Mouse (Mus musculus): ENCODE measurements around the gene Pttg1ip. TPM values are rescaled to one million over a fixed set of nuclear protein-coding genes. Genes with fewer than 3 reads are reported as not detected.

Pttg1ip gene
- total RNA-seq (2021): 10 to 100 TPM; 47.4 to 51.8 TPM
- long read RNA-seq, experiment 1, transcript Pttg1ip-201 (6 exons, 2,294 nt): major isoform, 70 of 80 reads
- long read RNA-seq, experiment 1, partial matches to known transcripts: 0 of 80 reads
- long read RNA-seq, experiment 1, other reads (novel, unspliced or antisense): 8 of 80 reads
- long read RNA-seq, experiment 2, transcript Pttg1ip-201 (6 exons, 2,294 nt): major isoform, 58 of 74 reads
- long read RNA-seq, experiment 2, partial matches to known transcripts: 1 of 74 reads
- long read RNA-seq, experiment 2, other reads (novel, unspliced or antisense): 12 of 74 reads

DNA sequence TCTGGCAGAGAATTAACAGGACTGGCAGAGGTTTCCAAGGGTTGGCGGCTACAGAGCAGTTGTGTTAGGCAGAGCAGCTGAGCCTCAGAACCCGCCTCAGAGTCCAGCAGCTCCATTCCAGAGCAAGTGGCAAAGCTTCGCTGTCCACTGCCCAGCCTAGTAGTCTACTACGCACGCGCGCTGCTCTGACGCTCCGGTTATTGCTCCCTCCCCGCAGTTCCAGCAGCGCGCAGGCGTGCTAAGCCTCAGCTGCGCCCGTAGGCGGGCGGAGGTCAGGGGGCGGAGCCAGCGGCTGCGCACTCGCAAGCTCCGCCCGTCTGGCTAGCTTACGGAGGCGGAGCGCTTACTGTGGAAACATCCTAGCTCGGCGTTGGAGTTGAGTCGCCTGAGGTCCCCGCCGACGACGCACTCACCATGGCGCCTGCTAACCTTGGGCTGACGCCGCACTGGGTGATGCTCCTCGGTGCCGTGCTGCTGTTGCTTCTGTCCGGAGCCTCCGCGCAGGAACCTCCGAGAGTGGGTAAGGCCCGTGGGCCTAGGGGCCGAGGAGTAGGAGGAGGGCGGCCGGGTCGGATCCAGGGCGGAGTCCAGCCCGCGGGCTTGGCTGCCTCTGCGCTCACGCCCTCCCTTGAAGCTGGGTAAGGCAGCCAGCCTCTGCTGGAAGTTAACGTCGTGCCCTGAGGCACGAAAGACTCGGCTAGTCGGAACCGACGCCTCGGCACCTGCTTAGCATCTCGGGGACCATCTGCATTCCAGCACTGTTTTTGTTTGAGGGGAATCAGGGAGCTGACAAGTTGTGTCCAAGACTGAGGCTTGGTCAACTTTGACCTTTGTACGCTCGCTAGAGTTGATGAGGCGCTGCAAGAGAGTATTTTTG, at the start of gene Pttg1ip:
Gene Pttg1ip (plus strand): TSS at position 313 of the 877 bp plus-strand sequence.
- intact Hi-C loops (cut with DNase I; ENCODE audit: low total_unique reads): no loop called here

DNA sequence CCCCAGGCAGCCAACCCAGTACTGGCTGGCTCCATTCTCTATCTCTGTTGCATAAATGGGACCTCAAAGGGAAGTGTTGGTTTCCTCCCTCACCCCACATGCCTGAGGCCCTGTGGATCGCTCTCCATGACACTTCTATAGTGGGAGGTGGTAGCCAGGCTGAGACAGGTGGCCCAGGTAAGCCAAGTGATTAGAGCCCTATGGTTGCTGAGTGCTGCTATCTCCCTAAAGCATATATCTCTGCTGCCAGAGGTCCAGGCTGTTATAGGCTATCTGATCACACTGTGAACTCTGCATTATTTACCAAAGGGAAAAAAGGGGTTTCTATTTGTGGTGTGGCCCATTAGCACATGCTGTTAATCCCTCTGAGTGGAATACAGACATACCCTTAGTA, 49.5 kb upstream of the Pttg1ip start:
- intact Hi-C loops (cut with DNase I; ENCODE audit: low total_unique reads): no loop called here

More for the DNA sequence above, at the start of gene Pttg1ip:
- DNase-seq: peak; percentile 98

DNA sequence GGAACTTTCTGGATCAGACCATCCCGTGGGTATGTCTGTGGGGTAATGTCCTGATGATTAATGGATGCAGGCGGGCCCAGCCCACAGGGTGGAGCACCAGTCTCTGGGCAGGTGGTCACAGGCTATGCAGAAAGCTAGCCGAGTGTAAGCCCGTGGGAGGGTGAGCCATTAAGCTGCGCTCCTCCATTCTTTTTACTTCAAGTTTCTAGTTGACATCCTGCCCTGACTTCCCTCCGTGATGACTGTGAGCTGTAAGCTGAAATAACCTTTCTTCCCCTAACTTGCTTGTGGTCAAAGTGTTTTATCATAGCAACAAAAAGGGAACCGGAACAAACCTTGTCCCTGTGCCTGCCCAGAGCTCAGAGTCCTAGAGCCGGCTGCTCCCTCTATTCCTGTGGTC, 44.8 kb upstream of the Pttg1ip start:
- intact Hi-C loops (cut with DNase I; ENCODE audit: low total_unique reads): no loop called here
- no peak for DNase-seq

More for the DNA sequence above, 49.5 kb upstream of the Pttg1ip start:
- no peak for DNase-seq

DNA sequence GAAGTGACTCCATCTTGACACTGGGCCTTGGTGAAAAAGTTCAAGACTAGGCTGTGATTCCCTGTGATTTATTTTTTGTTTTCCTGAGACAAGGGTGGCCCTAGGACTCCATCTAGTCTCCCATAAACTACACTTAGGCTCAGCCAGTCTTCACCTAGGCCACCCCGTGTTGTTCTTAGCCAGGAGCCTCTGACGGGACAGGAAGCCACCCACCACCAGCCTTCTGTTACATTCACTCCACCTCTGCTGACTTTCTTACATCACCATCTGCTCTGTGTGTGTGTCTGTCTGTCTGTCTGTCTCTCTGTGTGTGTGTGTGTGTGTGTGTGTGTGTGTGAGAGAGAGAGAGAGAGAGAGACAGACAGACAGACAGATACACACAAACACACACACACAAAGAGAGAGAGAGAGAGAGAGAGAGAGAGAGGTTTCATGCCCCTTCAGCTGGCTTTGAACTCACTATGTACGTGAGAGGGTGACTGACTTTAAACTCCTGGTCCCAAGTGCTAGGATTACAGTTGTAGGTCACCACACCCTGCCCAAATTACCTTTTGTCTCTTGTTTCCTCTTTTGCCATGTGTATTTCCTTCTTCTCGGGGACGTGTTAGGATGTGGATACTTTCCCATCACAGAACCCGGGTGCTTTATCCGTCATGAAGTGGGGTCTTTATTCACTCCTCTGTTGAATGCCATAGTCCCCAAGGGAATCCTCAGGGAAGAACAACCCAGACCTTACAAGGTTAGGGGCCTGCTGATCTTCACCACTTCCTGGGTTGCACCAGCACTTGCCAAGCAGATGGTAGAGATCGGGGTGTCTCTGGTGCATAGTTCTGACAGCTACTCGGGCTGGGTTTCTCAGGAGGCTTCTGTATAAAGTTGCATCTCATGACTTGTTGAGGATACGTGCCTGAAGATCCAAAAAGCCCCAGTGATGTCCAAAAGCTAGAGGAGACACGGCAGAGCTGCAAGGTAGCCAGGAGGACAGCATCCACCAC, 44.0 kb upstream of the Pttg1ip start:
- no peak for DNase-seq
- intact Hi-C loops (cut with DNase I; ENCODE audit: low total_unique reads): no loop called here

DNA sequence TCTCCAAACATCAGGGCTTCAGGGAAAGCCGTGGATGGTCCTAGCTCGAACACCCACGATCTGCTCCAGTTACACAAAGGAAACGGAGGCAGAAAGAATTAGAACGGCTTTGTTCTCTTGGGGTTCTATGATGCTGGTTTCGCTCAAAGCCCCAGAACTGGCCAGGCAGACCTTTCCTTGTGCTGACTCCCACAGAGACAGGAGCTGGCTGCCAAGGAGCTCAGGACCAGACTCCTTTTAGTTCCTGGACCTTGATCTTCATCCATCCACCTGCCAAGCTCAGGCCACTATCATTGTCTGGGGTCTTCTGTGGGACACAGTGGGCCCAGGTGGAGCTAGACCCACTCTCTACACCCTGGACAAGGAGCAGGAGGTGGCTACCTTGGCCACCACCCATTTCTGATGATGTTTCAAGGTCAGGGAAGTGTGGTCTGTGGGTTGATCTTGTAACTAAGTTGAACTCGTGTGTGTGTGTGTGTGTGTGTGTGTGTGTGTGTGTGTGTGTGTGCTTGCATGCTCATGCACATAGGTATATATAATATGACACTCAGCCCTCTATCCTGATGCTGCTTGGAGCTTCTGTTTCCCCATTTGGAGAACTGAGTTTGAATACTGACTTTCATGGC, 42.1 kb upstream of the Pttg1ip start:
- intact Hi-C loops (cut with DNase I; ENCODE audit: low total_unique reads): no loop called here
- DNase-seq: no peak

DNA sequence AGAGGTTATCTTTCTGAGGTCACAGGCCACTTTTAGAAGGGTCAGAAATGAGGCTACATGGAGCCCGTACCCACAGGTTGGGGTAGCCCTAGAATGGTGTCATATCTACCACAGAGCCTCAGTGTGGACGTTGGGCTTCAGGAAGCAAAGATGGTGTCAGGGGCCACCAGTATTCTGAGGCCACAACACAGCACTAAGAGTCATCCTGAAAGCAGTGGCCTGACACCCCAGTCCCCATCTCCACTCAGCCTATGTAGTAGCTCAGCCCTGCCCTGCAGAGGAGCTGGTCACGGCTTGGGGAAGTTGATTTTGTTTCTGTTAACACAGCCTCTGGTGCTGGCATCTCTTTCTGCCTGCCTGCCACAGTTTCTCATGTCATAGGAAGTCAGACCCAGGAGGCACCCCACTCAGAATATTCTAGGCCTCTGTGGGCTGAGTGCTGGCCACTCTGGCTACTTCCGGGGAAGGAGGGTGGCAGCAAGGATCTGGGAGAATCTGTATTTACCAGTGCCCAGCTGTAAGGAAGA, 40.9 kb upstream of the Pttg1ip start:
- DNase-seq: no peak
- intact Hi-C loops (cut with DNase I; ENCODE audit: low total_unique reads): no loop called here

DNA sequence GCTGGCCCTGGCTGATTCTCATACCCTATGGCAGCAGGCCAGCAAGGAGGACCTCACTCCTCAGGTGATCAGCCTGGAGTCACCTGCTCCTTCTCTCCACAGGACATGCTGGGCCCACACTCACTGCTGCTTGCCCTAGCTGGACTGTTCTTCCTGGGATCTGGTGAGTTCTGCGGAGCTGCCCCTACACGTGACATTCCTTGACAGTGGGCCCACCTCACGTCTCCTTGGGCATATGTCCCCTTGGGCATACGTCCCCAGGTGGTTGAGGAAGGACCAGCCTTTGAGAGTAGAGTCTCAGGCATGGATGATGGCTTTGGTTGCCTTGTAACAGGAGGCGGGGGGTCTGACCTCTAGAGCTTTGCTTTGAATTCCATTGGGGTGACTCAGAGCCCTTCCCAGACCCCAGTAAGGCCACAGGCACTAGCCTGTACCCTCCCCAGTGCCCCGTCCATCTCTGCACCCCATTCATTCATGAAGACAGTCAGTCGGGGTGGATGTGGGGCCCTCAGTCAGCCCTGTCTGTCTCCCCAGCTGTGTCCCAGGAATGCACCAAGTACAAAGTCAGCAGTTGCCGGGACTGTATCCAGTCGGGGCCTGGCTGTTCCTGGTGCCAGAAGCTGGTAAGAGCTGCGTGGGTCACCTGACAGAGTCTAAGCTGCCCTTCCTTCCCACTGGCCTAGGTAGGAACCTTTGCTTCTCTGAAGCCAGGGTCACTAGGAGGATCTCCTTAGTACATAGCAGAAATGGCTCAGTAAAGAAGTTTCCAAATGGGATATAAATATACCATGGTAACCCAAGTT, 39.5 kb upstream of the Pttg1ip start:
- intact Hi-C loops (cut with DNase I; ENCODE audit: low total_unique reads): no loop called here
- DNase-seq: no peak

DNA sequence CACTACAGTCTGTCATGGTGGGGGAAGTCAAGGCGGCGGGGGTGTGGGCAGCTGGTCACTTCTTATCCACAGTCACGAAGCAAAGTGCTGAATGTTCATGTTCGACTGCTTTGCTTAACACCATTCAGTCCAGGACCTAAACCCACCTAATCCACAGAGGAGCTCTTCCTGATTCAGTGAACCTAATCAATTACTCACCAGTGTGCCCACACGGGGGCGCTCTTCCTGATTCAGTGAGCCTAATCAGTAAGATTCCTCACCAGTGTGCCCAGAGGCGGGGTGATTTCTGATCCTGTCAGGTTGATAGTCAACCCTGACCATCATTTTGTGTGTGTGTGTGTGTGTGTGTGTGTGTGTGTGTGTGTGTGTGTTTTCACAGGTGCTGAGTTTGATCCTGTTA, 38.3 kb upstream of the Pttg1ip start:
- intact Hi-C loops (cut with DNase I; ENCODE audit: low total_unique reads): no loop called here
- DNase-seq: no peak

DNA sequence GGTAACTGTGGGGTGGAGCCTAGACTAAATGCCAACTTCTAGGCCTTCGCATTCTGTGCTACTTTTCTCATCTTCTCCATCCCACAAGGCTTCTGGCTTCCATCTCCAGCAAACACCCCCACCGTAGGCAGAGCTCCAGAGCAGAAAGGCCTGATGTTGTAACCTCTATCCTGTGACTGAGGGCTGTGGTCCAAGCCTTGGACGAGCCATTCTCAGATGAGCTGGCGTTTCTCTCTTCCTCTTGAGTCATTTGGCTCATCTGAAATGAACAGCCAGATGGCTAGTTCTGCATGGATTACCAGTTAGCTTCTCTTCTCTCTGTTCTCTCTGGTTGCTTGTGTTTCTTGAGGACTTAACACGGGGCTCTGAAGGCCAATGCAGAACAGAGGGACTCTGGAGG, 36.6 kb upstream of the Pttg1ip start:
- DNase-seq: peak; percentile 90
- intact Hi-C loops (cut with DNase I; ENCODE audit: low total_unique reads): no loop called here

DNA sequence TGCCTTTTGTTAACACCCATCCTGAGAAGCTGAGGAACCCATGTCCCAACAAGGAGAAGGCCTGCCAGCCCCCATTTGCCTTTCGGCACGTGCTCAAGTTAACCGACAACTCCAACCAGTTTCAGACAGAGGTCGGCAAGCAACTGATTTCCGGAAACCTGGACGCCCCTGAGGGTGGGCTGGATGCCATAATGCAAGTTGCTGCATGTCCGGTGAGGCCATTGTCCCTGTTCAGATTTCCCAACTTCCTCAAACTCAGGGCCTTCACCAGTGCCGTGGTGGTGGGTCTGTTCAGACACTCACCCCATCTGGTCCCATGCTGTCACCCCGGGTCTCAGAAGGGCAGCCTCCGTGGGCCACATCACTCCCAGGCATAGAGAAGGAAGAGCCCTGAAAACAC, 32.9 kb upstream of the Pttg1ip start:
- intact Hi-C loops (cut with DNase I; ENCODE audit: low total_unique reads): no loop called here
- no peak for DNase-seq

DNA sequence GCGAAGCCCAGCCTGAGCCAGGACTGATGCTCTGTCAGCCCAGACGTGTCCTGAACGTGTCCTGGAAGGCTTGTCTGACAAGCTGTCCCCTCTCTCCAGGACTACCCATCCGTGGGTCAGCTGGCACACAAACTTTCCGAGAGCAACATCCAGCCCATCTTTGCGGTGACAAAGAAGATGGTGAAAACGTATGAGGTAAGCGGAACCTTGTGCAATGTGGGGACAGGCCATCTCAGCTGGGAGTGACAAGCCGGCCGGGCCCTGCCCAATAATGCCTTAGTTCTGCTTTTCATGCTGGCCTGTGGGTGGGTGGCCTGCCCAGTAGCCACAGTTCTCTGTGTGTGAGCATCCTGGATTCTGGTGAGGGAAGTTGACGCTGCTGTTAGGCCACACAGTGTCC, 30.6 kb upstream of the Pttg1ip start:
- DNase-seq: no peak
- intact Hi-C loops (cut with DNase I; ENCODE audit: low total_unique reads): no loop called here

DNA sequence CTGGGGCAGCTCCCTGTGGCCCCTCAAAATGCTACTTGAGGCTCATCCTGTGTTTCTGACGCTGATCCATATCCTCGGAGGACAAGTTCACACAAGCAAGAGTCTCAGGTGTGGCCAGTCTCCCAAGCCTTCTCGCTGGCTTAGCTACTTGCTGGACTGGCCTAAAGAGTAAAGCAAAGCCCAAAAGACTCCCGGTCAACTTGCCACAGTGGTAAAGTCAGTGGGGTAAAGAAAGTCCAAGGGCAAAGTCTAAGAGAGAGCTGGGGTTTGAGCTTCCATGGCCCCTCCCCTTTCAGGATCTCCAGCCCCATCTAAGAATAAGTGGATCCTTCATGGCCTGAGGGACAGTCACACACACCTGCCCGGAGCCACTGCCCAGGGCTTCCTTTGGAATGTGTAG, 29.4 kb upstream of the Pttg1ip start:
- intact Hi-C loops (cut with DNase I; ENCODE audit: low total_unique reads): no loop called here
- no peak for DNase-seq

DNA sequence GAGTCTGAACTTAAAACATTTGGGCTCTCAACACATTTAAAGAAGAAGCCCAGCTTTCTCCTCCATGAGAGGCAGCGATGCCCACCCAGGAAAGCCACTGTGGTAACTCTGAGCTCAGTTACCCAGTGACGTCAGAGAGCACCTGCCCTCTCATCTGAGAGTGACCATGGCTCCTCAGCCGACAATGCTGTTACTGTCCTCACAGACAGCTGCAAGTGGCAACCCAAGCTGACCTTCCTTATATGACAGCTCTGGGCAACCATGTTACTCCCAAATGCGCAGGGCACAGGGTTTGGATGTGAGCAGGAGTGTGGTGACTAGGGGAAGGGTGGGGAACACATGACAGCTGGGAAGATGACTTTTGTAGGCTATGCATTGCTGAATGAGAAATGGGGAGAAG, 28.2 kb upstream of the Pttg1ip start:
- intact Hi-C loops (cut with DNase I; ENCODE audit: low total_unique reads): no loop called here
- DNase-seq: no peak

DNA sequence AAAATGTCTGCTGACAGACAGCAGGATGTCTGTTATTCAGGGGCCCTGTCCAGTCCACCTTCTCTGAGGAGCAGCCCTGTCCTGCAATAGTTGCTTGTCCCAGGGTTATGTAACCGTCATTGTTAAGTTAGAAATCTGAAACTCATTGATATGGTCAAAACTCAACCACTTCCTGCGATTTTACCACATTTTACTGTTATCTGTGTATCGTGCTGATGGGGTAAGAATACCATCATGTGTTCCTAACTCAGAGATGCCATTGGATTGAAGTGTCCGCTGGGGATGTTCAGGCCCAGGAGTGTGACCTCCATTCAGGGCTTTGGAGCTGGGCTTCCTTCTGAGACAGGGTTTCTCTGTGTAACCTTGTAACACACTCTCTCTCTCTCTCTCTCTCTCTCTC, 26.6 kb upstream of the Pttg1ip start:
- no peak for DNase-seq
- intact Hi-C loops (cut with DNase I; ENCODE audit: low total_unique reads): loop anchor here (5.0 kb wide), 1 partner anchor 33 kb away; no protein-coding TSS in a partner anchor

DNA sequence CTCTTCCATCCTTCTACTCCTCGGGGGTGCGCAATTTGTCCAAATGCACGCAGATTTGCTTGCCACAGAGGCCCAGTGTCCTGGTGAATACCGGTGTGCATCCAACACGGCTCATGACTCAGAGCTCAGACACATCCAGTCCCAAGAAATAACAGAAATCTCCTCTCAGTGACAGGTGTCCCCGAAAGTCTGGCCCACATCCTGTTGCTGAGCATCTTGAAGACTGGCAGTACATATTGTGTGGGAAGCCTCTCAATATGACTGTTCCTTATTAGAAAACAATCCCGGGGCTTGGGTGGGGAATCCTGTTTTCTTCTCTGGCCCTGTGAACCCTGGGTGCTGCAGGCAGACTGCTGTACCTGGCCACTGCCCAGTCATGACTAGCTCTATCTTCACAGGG, 24.9 kb upstream of the Pttg1ip start:
- intact Hi-C loops (cut with DNase I; ENCODE audit: low total_unique reads): loop anchor here (5.0 kb wide), 1 partner anchor 34 kb away; no protein-coding TSS in a partner anchor
- DNase-seq: no peak

DNA sequence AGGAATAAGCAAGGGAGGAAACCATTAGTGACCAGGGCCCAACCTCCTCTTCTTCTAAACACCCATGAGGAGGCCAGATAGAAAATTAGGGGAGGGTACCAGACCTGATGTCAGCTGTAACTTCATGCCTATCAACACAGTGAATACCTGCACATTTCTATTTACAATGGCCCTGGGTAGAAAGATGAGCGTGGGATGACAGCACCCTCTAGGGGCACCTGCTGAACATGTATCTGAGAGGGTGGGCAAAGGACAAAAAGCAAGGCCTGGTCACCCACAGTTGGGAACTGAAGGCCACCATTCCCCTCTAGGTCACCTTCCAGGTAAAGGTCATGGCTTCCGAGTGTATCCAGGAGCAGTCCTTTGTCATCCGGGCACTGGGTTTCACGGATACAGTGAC, 23.9 kb upstream of the Pttg1ip start:
- DNase-seq: no peak
- intact Hi-C loops (cut with DNase I; ENCODE audit: low total_unique reads): loop anchor here (5.0 kb wide), 1 partner anchor 35 kb away; no protein-coding TSS in a partner anchor

DNA sequence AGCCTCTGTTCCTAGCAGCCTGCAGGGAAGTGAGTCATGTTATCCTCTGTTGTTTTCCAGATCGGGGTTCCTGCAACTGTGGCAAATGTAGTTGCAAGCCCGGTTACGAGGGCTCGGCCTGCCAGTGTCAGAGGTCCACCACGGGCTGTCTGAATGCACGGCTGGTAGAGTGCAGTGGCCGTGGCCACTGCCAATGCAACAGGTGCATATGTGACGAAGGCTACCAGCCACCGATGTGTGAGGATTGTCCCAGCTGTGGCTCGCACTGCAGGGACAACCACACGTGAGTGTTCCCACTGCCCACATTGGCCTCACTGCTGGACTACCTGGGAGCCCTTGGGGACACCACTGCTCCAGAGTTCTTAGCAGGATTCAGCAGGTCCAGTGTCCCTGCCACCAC, 21.4 kb upstream of the Pttg1ip start:
- DNase-seq: no peak
- intact Hi-C loops (cut with DNase I; ENCODE audit: low total_unique reads): no loop called here

DNA sequence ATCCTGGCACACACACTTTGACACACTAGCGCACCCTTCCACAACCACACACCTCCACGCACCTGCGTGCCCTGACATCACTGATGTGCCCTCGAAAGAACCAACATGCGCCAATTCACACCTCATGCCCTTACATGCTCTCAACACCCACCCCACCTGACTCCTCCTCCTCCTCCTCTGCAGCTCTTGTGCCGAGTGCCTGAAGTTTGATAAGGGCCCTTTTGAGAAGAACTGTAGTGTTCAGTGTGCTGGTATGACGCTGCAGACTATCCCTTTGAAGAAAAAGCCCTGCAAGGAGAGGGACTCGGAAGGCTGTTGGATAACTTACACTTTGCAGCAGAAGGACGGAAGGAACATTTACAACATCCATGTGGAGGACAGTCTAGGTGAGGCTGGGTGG, 20.7 kb upstream of the Pttg1ip start:
- DNase-seq: no peak
- intact Hi-C loops (cut with DNase I; ENCODE audit: low total_unique reads): no loop called here
